Mouse (Mus musculus): ENCODE measurements at regions not wholly inside any gene's neighbourhood (a gene's known extent, or its start where the extent isn't known, plus 50 kb on each side); places are given as distances from the start of the nearest gene placed in this dataset.

DNA sequence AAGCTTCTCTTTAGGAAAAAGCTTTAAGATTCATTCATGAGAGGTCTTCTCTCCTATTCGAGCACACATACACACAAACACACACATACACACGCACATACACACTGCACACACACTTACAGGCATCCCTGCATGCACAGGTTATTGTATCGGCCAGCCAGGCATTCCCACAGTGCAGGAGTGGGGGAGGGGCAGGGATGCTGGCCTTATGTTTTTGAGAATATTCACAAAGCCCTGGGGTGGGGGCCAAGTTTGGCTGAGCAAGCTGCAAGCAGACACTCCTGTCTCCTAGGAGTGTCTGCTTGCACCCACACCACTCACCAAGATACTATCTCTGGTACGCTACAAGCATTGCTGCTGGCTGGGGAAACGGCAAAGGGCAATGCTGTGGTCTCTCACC is 102.6 kb downstream of the Cyp26b1 start:
- no peak for TF ChIP-seq CTCF (conservative IDR thresholded peaks at IDR 0.05; ENCODE audit: low read length)
- no peak for TF ChIP-seq NANOG (IDR thresholded peaks at IDR 0.05; ENCODE audit: borderline replicate concordance, low read length)
- no peak for TF ChIP-seq POU5F1 (IDR thresholded peaks at IDR 0.05; ENCODE audit: borderline replicate concordance, low read length)

DNA sequence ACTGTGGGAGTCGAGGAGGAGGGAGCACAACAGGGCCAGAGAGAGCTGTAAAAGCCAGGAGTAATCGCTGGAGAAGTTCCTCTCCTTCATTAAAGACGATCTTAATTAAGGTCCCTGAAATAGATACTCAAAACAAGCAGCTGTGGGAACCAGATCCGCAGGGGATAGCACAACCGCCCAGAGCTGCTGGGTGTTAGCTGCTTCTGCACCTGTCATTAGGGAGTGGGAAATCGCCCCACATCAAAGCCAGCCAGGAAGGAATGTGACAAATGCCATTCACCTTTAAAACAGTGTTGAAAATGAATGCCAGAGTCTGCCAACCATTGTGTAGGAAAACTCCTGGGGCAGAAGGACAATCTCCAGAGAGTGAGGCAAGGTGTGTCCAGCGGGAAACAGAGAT is 112.5 kb downstream of the Cyp26b1 start:
- H3K9me3 ChIP-seq (ENCODE audit: low read length), result no peaks in the 10 kb centered on the region
- H3K4me3 ChIP-seq (replicated peaks; ENCODE audit: low read length), result no peak overlapping the region
- H3K4me1 ChIP-seq (replicated peaks; ENCODE audit: low read depth, low read length), result no peaks in the 10 kb centered on the region
- H3K27me3 ChIP-seq (ENCODE audit: insufficient read depth, low read length), result 0 out of 2 replicates have a peak, but pooled peaks cover 4% of the 10 kb centered on the region
- TF ChIP-seq CTCF (conservative IDR thresholded peaks at IDR 0.05; ENCODE audit: low read length), result no peak
- TF ChIP-seq NANOG (IDR thresholded peaks at IDR 0.05; ENCODE audit: borderline replicate concordance, low read length), result no peak
- no peak for TF ChIP-seq POU5F1 (IDR thresholded peaks at IDR 0.05; ENCODE audit: borderline replicate concordance, low read length)
- no peaks in the 10 kb centered on the region for H3K36me3 ChIP-seq (ENCODE audit: insufficient read depth, low read length)

More for the DNA sequence above, 102.6 kb downstream of the Cyp26b1 start:
- peaks cover 2% of the 10 kb centered on the region; the same call in 1 of the 2 replicates for H3K27me3 ChIP-seq (ENCODE audit: insufficient read depth, low read length)
- H3K4me3 ChIP-seq (replicated peaks; ENCODE audit: low read length), result no peak overlapping the region
- H3K36me3 ChIP-seq (ENCODE audit: insufficient read depth, low read length), result no peaks in the 10 kb centered on the region
- no peaks in the 10 kb centered on the region for H3K9me3 ChIP-seq (ENCODE audit: low read length)
- 0 out of 2 replicates have a peak, but pooled peaks cover under 1% of the 10 kb centered on the region for H3K4me1 ChIP-seq (replicated peaks; ENCODE audit: low read depth, low read length)

DNA sequence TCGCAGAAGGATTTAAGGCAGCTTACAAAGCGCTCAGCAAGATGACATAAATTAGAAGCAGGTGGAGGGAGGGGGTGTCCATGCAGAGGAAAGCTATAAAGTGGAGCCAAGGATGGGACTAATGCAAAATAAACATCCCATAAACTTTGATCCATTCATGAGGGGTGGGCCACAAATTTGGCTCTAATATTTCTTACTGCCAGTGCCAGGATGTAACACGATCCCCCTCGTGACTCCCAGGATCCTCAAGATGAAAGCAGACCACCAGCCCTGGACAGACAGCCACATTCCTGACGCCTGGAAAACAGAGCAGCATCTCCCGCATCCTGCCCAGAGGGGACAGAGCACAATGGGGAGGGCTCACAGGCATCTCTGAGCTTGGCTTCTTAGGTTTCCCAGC is 116.6 kb downstream of the Cyp26b1 start:
- Histone ChIP-seq H3K4me3 (replicated peaks; ENCODE audit: low read length) (no peak overlapping the region), H3K27me3 (ENCODE audit: insufficient read depth, low read length) (0 out of 2 replicates have a peak, but pooled peaks cover 4% of the 10 kb centered on the region), H3K9me3 (ENCODE audit: low read length) (no peaks in the 10 kb centered on the region), H3K36me3 (ENCODE audit: insufficient read depth, low read length) (no peaks in the 10 kb centered on the region), H3K4me1 (replicated peaks; ENCODE audit: low read depth, low read length) (peaks cover 13% of the 10 kb centered on the region)
- TF ChIP-seq CTCF (conservative IDR thresholded peaks at IDR 0.05; ENCODE audit: low read length) (no peak), POU5F1 (IDR thresholded peaks at IDR 0.05; ENCODE audit: borderline replicate concordance, low read length) (no peak), NANOG (IDR thresholded peaks at IDR 0.05; ENCODE audit: borderline replicate concordance, low read length) (no peak)

DNA sequence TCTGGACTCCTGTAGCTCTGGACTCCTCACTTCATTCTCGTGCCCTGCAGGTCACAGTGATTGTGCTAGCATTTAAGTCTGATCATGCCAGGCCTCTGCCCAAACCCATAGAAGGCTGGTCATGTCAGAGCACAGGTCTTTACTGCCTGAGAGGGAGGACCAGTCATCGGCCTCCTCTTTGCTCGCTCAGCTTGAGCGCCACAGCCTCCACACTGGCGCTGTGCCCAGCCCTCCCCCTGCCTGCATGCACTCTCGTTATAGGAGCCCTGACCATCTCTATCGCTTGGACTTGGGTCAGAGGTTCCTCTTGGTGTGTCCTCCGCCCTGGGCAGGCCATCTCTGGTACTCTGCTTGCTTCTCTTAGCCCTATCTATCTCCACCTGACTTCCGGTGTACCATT is 117.2 kb downstream of the Cyp26b1 start:
- no peaks in the 10 kb centered on the region for H3K36me3 ChIP-seq (ENCODE audit: insufficient read depth, low read length)
- H3K9me3 ChIP-seq (ENCODE audit: low read length), result no peaks in the 10 kb centered on the region

DNA sequence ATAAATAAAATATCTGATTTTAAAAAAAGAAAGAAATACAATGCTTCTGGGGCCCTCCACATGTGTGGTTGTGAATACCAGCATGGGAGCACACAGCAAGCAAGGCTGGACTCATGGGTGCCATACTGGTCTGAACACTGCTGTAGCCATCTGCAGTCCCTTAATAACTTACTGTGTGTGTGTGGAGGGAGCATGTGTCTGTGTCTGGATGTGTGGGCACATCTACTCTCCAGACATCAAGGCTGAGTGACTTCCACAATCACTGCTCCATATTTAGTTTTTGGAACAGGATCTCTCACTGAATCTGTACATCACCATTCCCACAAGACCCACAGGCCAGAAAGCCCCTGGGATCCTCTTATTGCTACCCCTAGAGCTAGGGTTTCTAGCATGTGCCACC is 118.9 kb downstream of the Cyp26b1 start:
- Histone ChIP-seq H3K36me3 (ENCODE audit: insufficient read depth, low read length) (no peaks in the 10 kb centered on the region), H3K4me3 (replicated peaks; ENCODE audit: low read length) (no peak overlapping the region), H3K9me3 (ENCODE audit: low read length) (no peaks in the 10 kb centered on the region), H3K27me3 (ENCODE audit: insufficient read depth, low read length) (0 out of 2 replicates have a peak, but pooled peaks cover 4% of the 10 kb centered on the region), H3K4me1 (replicated peaks; ENCODE audit: low read depth, low read length) (peaks cover 14% of the 10 kb centered on the region)
- TF ChIP-seq POU5F1 (IDR thresholded peaks at IDR 0.05; ENCODE audit: borderline replicate concordance, low read length) (no peak), CTCF (conservative IDR thresholded peaks at IDR 0.05; ENCODE audit: low read length) (no peak), NANOG (IDR thresholded peaks at IDR 0.05; ENCODE audit: borderline replicate concordance, low read length) (no peak)

More for the DNA sequence above, 117.2 kb downstream of the Cyp26b1 start:
- Histone ChIP-seq H3K4me1 (replicated peaks; ENCODE audit: low read depth, low read length) (peaks cover 14% of the 10 kb centered on the region), H3K4me3 (replicated peaks; ENCODE audit: low read length) (no peak overlapping the region), H3K27me3 (ENCODE audit: insufficient read depth, low read length) (0 out of 2 replicates have a peak, but pooled peaks cover 4% of the 10 kb centered on the region)
- TF ChIP-seq CTCF (conservative IDR thresholded peaks at IDR 0.05; ENCODE audit: low read length) (no peak), POU5F1 (IDR thresholded peaks at IDR 0.05; ENCODE audit: borderline replicate concordance, low read length) (no peak), NANOG (IDR thresholded peaks at IDR 0.05; ENCODE audit: borderline replicate concordance, low read length) (no peak)

DNA sequence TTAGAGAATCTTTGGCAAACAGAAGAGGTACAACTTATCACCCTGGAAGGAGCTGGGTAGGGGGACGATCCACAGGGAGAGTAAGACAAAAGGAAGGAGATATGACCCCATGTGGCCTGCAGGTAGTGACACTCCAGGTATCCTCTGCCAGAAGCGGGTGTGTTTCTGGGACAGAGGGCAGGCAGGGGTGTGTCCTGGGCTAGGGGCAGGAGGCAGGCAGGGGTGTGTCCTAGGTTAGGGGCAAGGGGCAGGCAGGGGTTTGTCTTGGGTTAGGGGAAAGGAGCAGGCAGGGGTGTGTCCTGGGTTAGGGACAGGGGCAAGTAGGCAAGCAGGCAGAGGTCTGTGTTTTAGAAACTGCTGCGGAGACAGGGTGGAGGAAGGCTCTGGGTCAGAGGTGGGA is 120.5 kb downstream of the Cyp26b1 start:
- Histone ChIP-seq H3K27me3 (ENCODE audit: insufficient read depth, low read length) (no peaks in the 10 kb centered on the region), H3K36me3 (ENCODE audit: insufficient read depth, low read length) (no peaks in the 10 kb centered on the region), H3K4me3 (replicated peaks; ENCODE audit: low read length) (no peak overlapping the region), H3K9me3 (ENCODE audit: low read length) (no peaks in the 10 kb centered on the region), H3K4me1 (replicated peaks; ENCODE audit: low read depth, low read length) (peaks cover 14% of the 10 kb centered on the region)
- no peak for TF ChIP-seq NANOG (IDR thresholded peaks at IDR 0.05; ENCODE audit: borderline replicate concordance, low read length)
- no peak for TF ChIP-seq CTCF (conservative IDR thresholded peaks at IDR 0.05; ENCODE audit: low read length)
- TF ChIP-seq POU5F1 (IDR thresholded peaks at IDR 0.05; ENCODE audit: borderline replicate concordance, low read length), result no peak

DNA sequence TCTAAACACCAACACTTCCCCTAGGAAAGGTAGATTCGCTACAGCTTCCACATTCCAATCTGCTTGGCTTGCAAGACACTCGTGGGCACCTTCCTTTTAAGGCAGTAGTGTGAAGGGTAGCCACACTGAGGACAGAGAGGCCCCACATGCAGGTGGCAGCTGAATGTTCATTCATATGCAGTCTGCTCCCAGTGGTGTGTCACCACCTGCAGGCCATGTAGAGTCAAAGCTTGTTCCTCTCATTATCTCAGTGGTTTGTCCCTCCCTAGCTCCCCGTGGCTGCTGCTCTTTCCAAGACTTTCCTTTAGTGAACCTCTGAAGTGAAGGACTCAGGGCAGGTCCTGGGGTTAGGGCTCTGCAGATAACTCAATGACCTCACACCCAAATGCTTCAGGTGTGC is 121.4 kb downstream of the Cyp26b1 start:
- Histone ChIP-seq H3K27me3 (ENCODE audit: insufficient read depth, low read length) (no peaks in the 10 kb centered on the region), H3K36me3 (ENCODE audit: insufficient read depth, low read length) (no peaks in the 10 kb centered on the region), H3K4me3 (replicated peaks; ENCODE audit: low read length) (no peak overlapping the region), H3K9me3 (ENCODE audit: low read length) (no peaks in the 10 kb centered on the region), H3K4me1 (replicated peaks; ENCODE audit: low read depth, low read length) (peaks cover 14% of the 10 kb centered on the region)
- TF ChIP-seq POU5F1 (IDR thresholded peaks at IDR 0.05; ENCODE audit: borderline replicate concordance, low read length), result no peak
- no peak for TF ChIP-seq CTCF (conservative IDR thresholded peaks at IDR 0.05; ENCODE audit: low read length)

DNA sequence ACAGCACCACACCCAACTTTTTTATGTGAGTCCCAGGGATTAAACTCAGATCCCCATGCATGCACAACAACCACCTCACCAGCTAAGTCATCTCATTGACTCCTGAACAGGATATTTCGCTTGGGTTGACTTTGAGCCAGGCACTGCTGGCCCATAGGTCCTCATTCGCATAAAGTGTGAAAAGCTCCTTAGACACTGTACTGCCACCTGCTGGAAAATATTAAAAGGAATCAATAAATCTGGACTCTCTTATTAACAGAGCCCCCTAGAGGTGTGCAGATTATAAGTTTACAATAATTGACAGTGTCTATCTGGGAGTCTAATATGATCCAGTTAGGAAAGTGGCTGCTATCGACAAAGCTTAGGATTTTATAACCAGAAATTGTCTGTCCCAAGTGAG is 126.4 kb downstream of the Cyp26b1 start:
- Histone ChIP-seq H3K27me3 (ENCODE audit: insufficient read depth, low read length) (no peaks in the 10 kb centered on the region), H3K4me3 (replicated peaks; ENCODE audit: low read length) (no peak overlapping the region), H3K9me3 (ENCODE audit: low read length) (no peaks in the 10 kb centered on the region), H3K36me3 (ENCODE audit: insufficient read depth, low read length) (no peaks in the 10 kb centered on the region), H3K4me1 (replicated peaks; ENCODE audit: low read depth, low read length) (peaks cover 3% of the 10 kb centered on the region; the same call in 1 of the 2 replicates)
- TF ChIP-seq NANOG (IDR thresholded peaks at IDR 0.05; ENCODE audit: borderline replicate concordance, low read length) (no peak), CTCF (conservative IDR thresholded peaks at IDR 0.05; ENCODE audit: low read length) (no peak; the same call in 1 of the 2 replicates), POU5F1 (IDR thresholded peaks at IDR 0.05; ENCODE audit: borderline replicate concordance, low read length) (no peak)

DNA sequence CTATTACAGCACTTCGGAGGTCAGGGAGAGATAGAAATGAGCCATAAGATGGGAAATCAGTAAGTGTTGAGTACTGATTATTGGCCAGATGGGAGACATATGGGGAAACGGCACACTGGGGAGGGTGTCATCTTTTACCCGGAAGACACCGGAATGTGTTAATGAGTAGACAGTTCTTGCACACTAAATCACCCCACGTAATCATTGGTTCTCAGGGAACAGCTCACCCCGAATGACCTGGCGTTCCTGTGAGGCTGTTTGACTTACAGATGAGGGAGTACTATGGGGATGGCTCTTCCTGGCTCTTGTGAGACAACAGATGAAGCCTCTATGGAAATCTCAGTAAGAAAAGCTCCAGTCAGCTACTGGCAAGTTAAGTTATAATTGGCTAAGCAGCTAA is 127.5 kb downstream of the Cyp26b1 start:
- no peaks in the 10 kb centered on the region for H3K4me1 ChIP-seq (replicated peaks; ENCODE audit: low read depth, low read length)
- TF ChIP-seq NANOG (IDR thresholded peaks at IDR 0.05; ENCODE audit: borderline replicate concordance, low read length) (no peak), CTCF (conservative IDR thresholded peaks at IDR 0.05; ENCODE audit: low read length) (no peak), POU5F1 (IDR thresholded peaks at IDR 0.05; ENCODE audit: borderline replicate concordance, low read length) (no peak)
- no peaks in the 10 kb centered on the region for H3K9me3 ChIP-seq (ENCODE audit: low read length)
- no peak overlapping the region for H3K4me3 ChIP-seq (replicated peaks; ENCODE audit: low read length)
- H3K36me3 ChIP-seq (ENCODE audit: insufficient read depth, low read length), result no peaks in the 10 kb centered on the region
- no peaks in the 10 kb centered on the region for H3K27me3 ChIP-seq (ENCODE audit: insufficient read depth, low read length)

All from E14TG2a.4 (cell line).